Mouse (Mus musculus) kidney, adult 2 months (tissue): ENCODE data around the gene Alkbh5. TPM values are rescaled to one million over a fixed set of nuclear protein-coding genes. Genes with fewer than 3 reads are reported as not detected.

Experiments used
- DNase-seq: peaks from one replicate; pipeline ENCODE4 v3.0.0; 2021
- H3K27ac ChIP-seq: fragments of 200-500 bp; 2 replicates; pipeline ENCODE4 v1.5.1; 2012; ENCODE audit warnings: low read depth, low read length, control low read depth, inconsistent platforms; ENCODE audit not compliant: insufficient read depth
- H3K27me3 ChIP-seq: fragments of 200-500 bp; replicated peaks from 2 replicates; pipeline ENCODE4 v1.6.1; 2012; ENCODE audit warnings: mild to moderate bottlenecking, moderate library complexity, low read length, inconsistent platforms; ENCODE audit not compliant: control insufficient read depth, insufficient read depth
- H3K36me3 ChIP-seq: fragments of 200-500 bp; 2 replicates; pipeline ENCODE4 v1.6.1; 2012; ENCODE audit warnings: mild to moderate bottlenecking, moderate library complexity, low read length, inconsistent platforms; ENCODE audit not compliant: control insufficient read depth, insufficient read depth
- H3K4me1 ChIP-seq: fragments of 200-500 bp; 2 replicates; pipeline ENCODE4 v1.6.1; 2011; ENCODE audit warnings: low read length; ENCODE audit not compliant: control insufficient read depth, insufficient read depth
- H3K4me3 ChIP-seq: fragments of 200-500 bp; 2 replicates; pipeline ENCODE4 v1.5.1; 2011; ENCODE audit warnings: mild to moderate bottlenecking, low read depth, low read length, control low read depth; ENCODE audit not compliant: insufficient read depth
- CTCF ChIP-seq: fragments of 200-500 bp; conservative IDR thresholded peaks from 2 replicates; pipeline ENCODE4 v1.5.1; 2011; ENCODE audit warnings: low read depth, mild to moderate bottlenecking, control low read depth, low read length, moderate library complexity, mixed read lengths; ENCODE audit not compliant: insufficient read depth, insufficient read length
- POLR2A ChIP-seq: fragments of 200-500 bp; IDR thresholded peaks from one replicate; pipeline ENCODE4 v1.6.1; 2011; ENCODE audit warnings: low read depth, low read length, control low read depth
- WGBS: fragments of 180-500 bp; shearing (Covaris S2); methylation state at CpG from one replicate; pipeline ENCODE4 v1.1.7; 2018; 5-methylcytosine and 5-hydroxymethylcytosine counted together
- polyA plus RNA-seq: library from polyadenylated mRNA; depleted of rRNA; stranded (reverse); fragments of >200 nt; gene quantifications from 2 replicates; pipeline ENCODE4 v1.2.3, GENCODE M21; 2012

The Alkbh5 gene
- polyA plus RNA-seq, 1 experiment, result 39.7 TPM

- Histone ChIP-seq H3K4me1 (peaks cover 21% of the 10 kb centered on the region; the same call in 1 of the 2 replicates), H3K27me3 (no peaks in the 10 kb centered on the region), H3K4me3 (peak overlapping the region; percentile 81), H3K36me3 (peaks cover under 1% of the 10 kb centered on the region), H3K27ac (peak overlapping the region; percentile 93)
- DNase-seq, result peak; percentile 94
- WGBS, result under 1% methylated on average over 37 of the region's 37 CpGs
- TF ChIP-seq CTCF (no peak), POLR2A (peak; percentile 82)
Observed at GRCm38 (mm10) chr11:60536859-60537467, 782 bp downstream of the Alkbh5 start.

GRCm38 (mm10) chr11:60537468-60538347 is 1.5 kb downstream of the Alkbh5 start:
- peak overlapping the region; percentile 81 for H3K4me3 ChIP-seq
- H3K27ac ChIP-seq, result peak overlapping the region; percentile 97
- WGBS, result under 1% methylated on average over 91 of the region's 91 CpGs
- DNase-seq, result peak; percentile 99
- H3K36me3 ChIP-seq, result peaks cover 3% of the 10 kb centered on the region
- H3K27me3 ChIP-seq, result no peaks in the 10 kb centered on the region
- TF ChIP-seq CTCF (no peak), POLR2A (peak; percentile 41)
- peaks cover 21% of the 10 kb centered on the region; the same call in 1 of the 2 replicates for H3K4me1 ChIP-seq

GRCm38 (mm10) chr11:60538371-60539281 is 2.4 kb downstream of the Alkbh5 start:
- peak; percentile 59 for DNase-seq
- under 1% methylated on average over 93 of the region's 93 CpGs for WGBS
- H3K4me1 ChIP-seq, result peaks cover 25% of the 10 kb centered on the region; the same call in 1 of the 2 replicates
- H3K36me3 ChIP-seq, result peaks cover 5% of the 10 kb centered on the region
- TF ChIP-seq POLR2A (no peak), CTCF (no peak)
- no peaks in the 10 kb centered on the region for H3K27me3 ChIP-seq
- peak overlapping the region; percentile 97 for H3K27ac ChIP-seq
- H3K4me3 ChIP-seq, result peak overlapping the region; percentile 81

GRCm38 (mm10) chr11:60539540-60539939 is 3.4 kb downstream of the Alkbh5 start:
- H3K4me3 ChIP-seq, result peak overlapping the region; percentile 81
- H3K36me3 ChIP-seq, result peaks cover 5% of the 10 kb centered on the region
- no peak for DNase-seq
- no peaks in the 10 kb centered on the region for H3K27me3 ChIP-seq
- TF ChIP-seq CTCF, result no peak
- no peak for TF ChIP-seq POLR2A
- peaks cover 29% of the 10 kb centered on the region for H3K4me1 ChIP-seq
- 8% methylated on average over 2 of the region's 2 CpGs for WGBS
- H3K27ac ChIP-seq, result peak overlapping the region; percentile 97

GRCm38 (mm10) chr11:60540002-60540610 is 3.9 kb downstream of the Alkbh5 start:
- no peaks in the 10 kb centered on the region for H3K27me3 ChIP-seq
- peak; percentile 77 for DNase-seq
- H3K4me3 ChIP-seq, result peak overlapping the region; percentile 37
- peaks cover 5% of the 10 kb centered on the region for H3K36me3 ChIP-seq
- 3% methylated on average over 4 of the region's 4 CpGs for WGBS
- H3K27ac ChIP-seq, result peak overlapping the region; percentile 59
- TF ChIP-seq POLR2A, result no peak
- TF ChIP-seq CTCF, result no peak
- H3K4me1 ChIP-seq, result peaks cover 32% of the 10 kb centered on the region

- H3K4me3 ChIP-seq, result peak overlapping the region; percentile 25; the same call in 1 of the 2 replicates
- no peak overlapping the region for H3K27ac ChIP-seq
- WGBS, result 32% methylated on average over 2 of the region's 2 CpGs
- TF ChIP-seq CTCF (no peak), POLR2A (no peak)
- H3K4me1 ChIP-seq, result peaks cover 36% of the 10 kb centered on the region
- peaks cover 5% of the 10 kb centered on the region for H3K36me3 ChIP-seq
- no peaks in the 10 kb centered on the region for H3K27me3 ChIP-seq
- peak; percentile 70 for DNase-seq
Observed at GRCm38 (mm10) chr11:60540761-60541160, 4.6 kb downstream of the Alkbh5 start.
